Mouse (Mus musculus): ENCODE data around the gene Sik1. TPM values are rescaled to one million over a fixed set of nuclear protein-coding genes. Genes with fewer than 3 reads are reported as not detected.
A peak's percentile ranks its signal among the peaks of the same experiment; 100 is the strongest.
"Not testable (repeated sequence)": the region's sequence is repeated elsewhere in the genome, so short reads cannot be mapped to it uniquely, and the experiment has no call there.

Sik1 gene
- 14.1 and 18.7 TPM in 2 replicates for polyA plus RNA-seq (2012; rRNA removed)

DNA sequence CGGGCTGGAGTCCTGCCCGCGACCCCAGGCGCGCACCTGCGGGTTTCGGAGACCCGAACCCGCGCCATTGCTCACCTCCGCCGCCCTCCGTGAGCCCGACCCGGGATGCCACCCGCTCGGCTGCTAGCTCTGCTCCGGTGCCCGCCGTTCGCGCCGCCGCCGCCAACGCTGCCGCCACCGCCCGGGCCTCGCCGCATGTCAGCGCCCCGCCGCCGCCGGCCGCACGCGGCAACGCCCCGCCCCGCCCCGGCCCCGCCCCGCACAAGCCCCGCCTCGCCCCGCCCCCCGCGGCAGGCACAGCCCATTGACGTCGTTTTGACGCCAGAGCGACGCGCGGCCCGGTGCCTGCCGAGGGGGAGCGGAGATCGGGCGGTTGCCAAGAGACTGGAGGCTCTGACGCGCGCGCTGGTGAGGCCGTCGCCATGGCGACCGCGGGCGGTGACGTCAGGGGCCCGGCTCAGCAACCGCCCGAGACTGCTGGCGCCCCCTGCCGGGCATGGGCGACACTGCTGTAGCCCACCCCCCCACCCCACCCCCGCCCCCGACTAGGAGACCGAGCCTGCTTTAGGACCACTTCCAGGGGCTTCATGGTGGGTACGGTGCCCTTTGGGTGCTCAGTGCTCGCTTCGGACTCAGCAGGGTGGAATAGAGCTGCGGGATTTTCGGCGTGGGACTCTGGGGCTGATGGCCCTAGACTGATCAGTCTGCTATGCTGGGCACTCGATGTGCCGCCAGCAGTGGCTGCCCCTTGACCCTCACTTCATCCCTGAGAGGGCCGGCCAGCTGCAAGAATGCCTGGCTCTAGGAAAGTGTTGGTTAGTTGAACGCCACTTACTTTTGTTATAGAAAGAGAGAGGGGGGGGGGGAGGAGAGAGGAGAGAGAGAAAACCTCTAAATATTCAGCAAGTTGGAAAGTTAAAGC is at the start of gene Sik1:
Gene Sik1, minus strand, starts transcription at position 208 of the 922 bp plus-strand sequence.
- DNase-seq (ENCODE audit: extremely low spot score in 1 of 2, low spot score in 1 of 2): peak; percentile 91 to 99

GRCm38 (mm10) chr17:31905201-31905790 is 49.7 kb upstream of the Sik1 start:
- no peak for DNase-seq (ENCODE audit: extremely low spot score in 1 of 2, low spot score in 1 of 2)

DNA sequence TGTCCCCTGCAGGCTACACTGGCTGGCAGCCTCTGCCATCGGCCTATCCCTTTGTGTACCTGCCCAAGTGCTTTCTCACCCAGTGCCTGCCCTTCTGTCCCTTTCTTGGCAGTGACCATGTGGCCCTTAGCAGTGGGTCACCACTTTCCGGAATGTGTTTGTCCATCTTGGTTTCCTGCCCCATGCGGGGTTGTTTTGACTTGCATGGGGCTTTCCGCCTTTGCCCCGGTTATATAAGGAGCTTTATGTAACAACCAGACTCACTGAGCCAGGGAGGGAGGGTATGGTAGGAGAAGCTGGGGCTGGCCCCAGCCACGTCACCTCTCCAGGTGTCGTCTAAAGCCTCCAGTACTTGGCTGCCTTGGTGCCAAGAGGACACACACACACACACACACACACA is 48.4 kb upstream of the Sik1 start:
- no peak for DNase-seq (ENCODE audit: extremely low spot score in 1 of 2, low spot score in 1 of 2)

DNA sequence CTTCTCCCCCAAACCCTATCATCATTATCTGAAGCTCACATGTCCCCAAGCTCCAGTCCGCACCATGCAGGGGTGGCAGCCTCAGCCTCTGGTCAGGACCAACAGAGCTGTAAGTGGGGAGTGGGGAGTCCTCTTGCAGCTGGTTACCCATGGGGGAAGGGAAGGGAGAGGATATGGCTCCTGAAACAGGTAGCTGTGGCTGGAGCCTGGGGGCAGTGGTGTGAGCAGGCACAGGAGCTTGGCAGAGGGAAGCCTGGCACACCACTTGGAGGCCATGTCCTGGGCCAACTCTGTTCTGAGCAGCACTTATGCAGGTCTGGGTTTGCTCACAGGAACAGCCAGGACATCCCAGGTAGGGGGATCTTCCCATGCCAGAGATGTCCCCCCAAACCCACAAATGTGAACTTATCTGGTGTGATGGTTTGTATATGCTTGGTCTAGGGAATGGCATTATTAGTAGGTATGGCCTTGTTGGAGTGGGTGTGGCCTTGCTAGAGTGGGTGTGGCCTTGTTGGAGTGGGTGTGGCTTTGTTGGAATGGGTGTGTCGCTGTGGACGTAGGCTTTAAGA is 47.1 kb upstream of the Sik1 start:
- no peak for DNase-seq (ENCODE audit: extremely low spot score in 1 of 2, low spot score in 1 of 2)

- no peak for DNase-seq (ENCODE audit: extremely low spot score in 1 of 2, low spot score in 1 of 2)
These were observed 46.0 kb upstream of the Sik1 start for GRCm38 (mm10) chr17:31901461-31902204.

GRCm38 (mm10) chr17:31898941-31899340 is 43.3 kb upstream of the Sik1 start:
- no peak for DNase-seq (ENCODE audit: extremely low spot score in 1 of 2, low spot score in 1 of 2)

GRCm38 (mm10) chr17:31897186-31897793 is 41.7 kb upstream of the Sik1 start:
- no peak for DNase-seq (ENCODE audit: extremely low spot score in 1 of 2, low spot score in 1 of 2)

GRCm38 (mm10) chr17:31896751-31897150 is 41.1 kb upstream of the Sik1 start:
- no peak for DNase-seq (ENCODE audit: extremely low spot score in 1 of 2, low spot score in 1 of 2)

DNA sequence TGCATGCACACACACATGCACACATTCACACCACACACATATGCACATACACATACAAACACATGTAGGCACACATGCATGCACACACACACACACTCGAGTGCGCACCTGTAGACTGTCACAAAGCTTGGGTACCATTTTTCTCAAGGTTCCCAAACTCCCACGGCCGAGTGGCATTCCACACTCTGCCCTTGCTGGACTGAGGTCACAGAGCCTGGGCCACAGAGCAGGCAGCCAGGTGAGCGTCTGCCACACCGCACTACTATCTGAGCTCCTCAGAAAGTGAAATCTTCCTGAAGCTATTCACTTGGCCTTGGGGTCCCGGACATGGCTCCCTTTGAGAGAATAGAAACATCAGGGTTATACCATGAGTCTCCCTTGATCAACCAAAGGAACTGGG is 40.7 kb upstream of the Sik1 start:
- no peak for DNase-seq (ENCODE audit: extremely low spot score in 1 of 2, low spot score in 1 of 2)

DNA sequence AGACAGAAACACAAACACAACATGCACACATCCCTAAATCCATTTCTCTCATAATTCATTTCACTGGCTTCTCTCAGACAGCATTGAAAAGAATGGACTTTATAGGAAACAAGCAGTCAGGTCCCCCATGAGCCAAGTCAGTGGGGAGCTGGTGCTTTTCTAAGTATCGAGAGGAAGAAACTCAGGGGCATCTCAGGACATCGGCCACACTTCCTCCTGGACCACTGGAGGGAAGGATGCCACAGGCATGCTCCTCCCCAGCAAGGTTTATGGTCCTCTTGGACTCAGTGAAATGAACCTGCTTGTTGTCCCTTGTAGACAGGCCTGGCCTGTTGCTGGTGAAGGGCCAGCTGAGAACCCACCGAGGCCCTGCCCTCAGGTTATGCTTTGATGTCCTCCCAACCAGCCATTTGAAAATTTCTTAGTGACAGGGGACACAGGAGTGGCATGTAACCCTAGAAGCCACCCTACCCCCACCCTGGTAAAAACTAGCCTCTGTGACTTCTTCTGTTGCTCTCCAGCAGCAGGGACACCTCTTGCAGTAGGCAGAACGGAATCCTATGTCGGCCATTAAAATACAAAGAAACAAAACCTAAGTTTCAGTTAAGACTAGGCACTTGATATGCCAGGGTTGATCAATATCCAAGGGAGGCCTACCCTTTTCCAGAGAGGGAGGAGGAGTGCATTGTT is 37.9 kb upstream of the Sik1 start:
- DNase-seq (ENCODE audit: extremely low spot score in 1 of 2, low spot score in 1 of 2): no peak

GRCm38 (mm10) chr17:31892750-31893149 is 37.1 kb upstream of the Sik1 start:
- peak in 1 of 2 experiments; percentile 80 for DNase-seq (ENCODE audit: extremely low spot score in 1 of 2, low spot score in 1 of 2)

DNA sequence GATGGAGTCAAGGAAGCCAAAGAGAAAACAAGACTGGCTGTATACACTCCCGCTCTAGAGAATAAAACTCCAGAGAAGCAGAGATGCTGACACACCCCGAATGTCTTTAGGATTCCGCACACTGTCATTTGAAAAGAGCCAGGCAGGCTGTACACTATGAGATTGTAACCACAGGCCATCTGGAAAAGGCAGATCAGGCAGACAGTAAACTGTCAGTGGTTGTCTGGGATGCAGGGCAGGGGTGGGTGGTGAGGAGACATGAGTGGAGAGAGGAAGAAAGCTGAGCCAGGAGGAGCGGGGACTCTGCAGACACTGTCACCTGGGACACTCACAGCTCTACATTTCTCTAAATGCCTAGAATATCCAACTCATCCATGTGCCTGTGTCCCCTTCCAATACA is 36.3 kb upstream of the Sik1 start:
- peak in 1 of 2 experiments; percentile 51 for DNase-seq (ENCODE audit: extremely low spot score in 1 of 2, low spot score in 1 of 2)

DNA sequence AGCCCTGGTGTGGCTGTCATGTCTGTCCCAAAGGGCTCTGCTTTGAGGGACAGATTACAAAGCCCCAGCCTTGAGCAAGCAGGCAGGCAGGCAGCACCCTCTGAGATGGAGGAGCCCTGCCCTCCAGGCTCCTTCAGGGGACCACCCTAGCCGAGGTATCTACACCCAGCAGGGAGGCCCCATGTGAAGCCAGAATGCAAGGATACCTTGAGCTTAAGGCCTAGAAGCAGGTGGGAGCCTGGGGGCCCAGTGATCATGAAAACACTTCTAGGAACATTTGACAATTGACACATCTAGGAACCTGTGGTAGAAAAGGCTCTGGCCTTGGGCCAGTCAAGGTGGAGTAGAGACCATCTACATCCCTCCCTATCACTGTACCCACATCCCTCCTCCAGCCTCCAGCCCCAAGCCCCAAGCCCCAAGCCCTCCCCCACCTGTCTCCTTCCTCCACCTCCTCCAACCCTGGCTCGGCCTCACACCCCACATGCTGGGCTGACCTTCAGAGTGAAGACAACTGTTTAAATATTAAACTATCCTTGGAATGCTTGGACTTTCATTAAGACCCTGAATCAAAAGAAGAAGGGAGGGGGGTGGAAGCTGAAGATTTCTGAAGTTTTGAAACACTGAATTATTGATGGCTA is 34.8 kb upstream of the Sik1 start:
- DNase-seq (ENCODE audit: extremely low spot score in 1 of 2, low spot score in 1 of 2): no peak

DNA sequence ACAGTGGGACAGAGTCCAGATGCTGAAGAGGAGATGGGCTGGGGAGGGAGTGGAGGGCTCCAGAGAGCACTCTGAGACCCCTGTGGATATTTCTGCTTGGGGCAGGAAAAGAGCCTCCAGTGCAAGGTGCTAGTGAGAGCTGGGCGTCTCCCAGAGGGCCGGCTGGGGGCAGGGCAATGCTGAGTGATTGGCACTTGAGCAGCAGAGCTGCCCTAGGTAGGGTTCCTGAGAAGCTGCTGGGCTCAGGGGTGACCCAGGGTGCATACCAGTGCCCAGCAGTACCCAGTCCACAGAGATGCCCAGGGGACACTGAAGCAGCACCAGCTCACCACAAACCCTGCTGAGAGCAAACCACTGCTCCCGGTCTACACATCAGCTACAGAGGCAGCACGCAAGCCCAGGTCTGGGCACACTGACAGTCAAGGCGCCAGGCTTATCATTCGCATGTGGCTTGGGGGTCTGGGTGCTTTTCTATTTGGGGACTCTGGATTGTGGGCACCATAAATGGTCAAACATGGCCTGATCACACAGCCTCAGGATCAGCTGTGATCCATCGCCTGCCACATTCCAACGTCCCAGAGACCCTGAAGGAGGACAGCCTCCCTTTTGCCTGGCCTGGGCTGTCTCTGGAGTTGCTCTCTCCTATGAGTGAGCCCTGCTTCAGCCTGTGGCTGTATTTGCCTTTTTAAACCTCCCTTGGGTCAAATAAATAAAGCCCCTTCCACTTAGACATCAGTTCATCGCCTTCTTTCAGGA is 34.0 kb upstream of the Sik1 start:
- DNase-seq (ENCODE audit: extremely low spot score in 1 of 2, low spot score in 1 of 2): no peak

GRCm38 (mm10) chr17:31888540-31888939 is 32.9 kb upstream of the Sik1 start:
- DNase-seq (ENCODE audit: extremely low spot score in 1 of 2, low spot score in 1 of 2): no peak

- not testable (repeated sequence) for DNase-seq (ENCODE audit: extremely low spot score in 1 of 2, low spot score in 1 of 2)
These were observed 29.1 kb upstream of the Sik1 start for GRCm38 (mm10) chr17:31884676-31885075.

GRCm38 (mm10) chr17:31879406-31879805 is 23.8 kb upstream of the Sik1 start:
- DNase-seq (ENCODE audit: extremely low spot score in 1 of 2, low spot score in 1 of 2): no peak

GRCm38 (mm10) chr17:31877650-31878141 is 22.1 kb upstream of the Sik1 start:
- DNase-seq (ENCODE audit: extremely low spot score in 1 of 2, low spot score in 1 of 2): peak; percentile 70 to 83
